16 mouse cellular contexts compared by ENCODE assay signal in the genomic region with DNA sequence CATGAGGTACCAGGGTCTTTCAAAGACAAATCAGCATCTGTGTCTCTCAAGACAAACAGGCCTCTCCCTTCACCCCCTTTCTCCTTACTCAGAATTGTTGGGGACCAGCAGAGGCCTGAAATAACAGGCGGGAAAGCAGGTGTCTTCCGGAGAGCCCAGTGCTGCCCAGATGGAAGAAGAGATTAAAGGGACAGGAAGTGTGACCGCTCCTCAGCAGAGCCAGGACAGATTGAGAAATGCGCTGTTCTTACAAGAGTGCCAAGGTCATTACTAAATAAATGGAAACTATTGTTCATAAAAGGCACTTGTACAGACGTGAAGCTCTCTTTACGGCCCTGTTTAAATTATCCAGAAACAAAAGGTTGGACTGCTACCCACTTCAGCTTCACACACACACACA.
DNase-seq lines count a peak whose midpoint lies in the region; ATAC-seq lines count a peak whose summit lies in the region.
"Had no signal": no experiment of that assay in that cellular context is flagged by ENCODE, and none has a peak within 500 bp of the region (broad histone marks: within the 10 kb centered on the region; RNA-seq: fewer than 3 reads in every experiment).

No protein-coding gene starts in this region.

- no peak for ATAC-seq in kidney, embryonic 15.5 days (replicated peaks; ENCODE audit: low FRiP score)
- ATAC-seq in intestine, embryonic 16.5 days: 0 out of 2 replicates have a peak, but pooled peaks have one; percentile 53

- 0 out of 2 replicates have a peak, but pooled peaks cover 3% of the 10 kb centered on the region for H3K4me1 ChIP-seq in kidney, embryonic 15.5 days
- peaks cover 4% of the 10 kb centered on the region for H3K4me1 ChIP-seq in intestine, embryonic 16.5 days (ENCODE audit: control insufficient read depth, insufficient read depth, low read length)
- H3K4me1 ChIP-seq: embryonic facial prominence, embryonic 10.5 days had no signal

- H3K9ac ChIP-seq in kidney, embryonic 15.5 days: no peak overlapping the region
- no peak overlapping the region for H3K9ac ChIP-seq in intestine, embryonic 16.5 days (ENCODE audit: low read depth, low read length)

- WGBS in kidney, embryonic 15.5 days: 43% methylated on average over 6 of the region's 6 CpGs
- WGBS in intestine, embryonic 16.5 days: 22% methylated on average over 6 of the region's 6 CpGs

- no peaks in the 10 kb centered on the region for H3K36me3 ChIP-seq in kidney, embryonic 15.5 days
- no peaks in the 10 kb centered on the region for H3K36me3 ChIP-seq in intestine, embryonic 16.5 days (ENCODE audit: control insufficient read depth, insufficient read depth, low read length)
- H3K36me3 ChIP-seq: embryonic facial prominence, embryonic 10.5 days; G1E had no signal

- no peak overlapping the region for H3K4me2 ChIP-seq in kidney, embryonic 15.5 days
- H3K4me2 ChIP-seq in intestine, embryonic 16.5 days (ENCODE audit: low read depth, low read length): no peak overlapping the region

- no peaks in the 10 kb centered on the region for H3K27me3 ChIP-seq in kidney, embryonic 15.5 days
- no peaks in the 10 kb centered on the region for H3K27me3 ChIP-seq in intestine, embryonic 16.5 days (replicated peaks; ENCODE audit: control insufficient read depth, insufficient read depth, low read length)

- no peak overlapping the region for H3K27ac ChIP-seq in kidney, embryonic 15.5 days
- H3K27ac ChIP-seq in intestine, embryonic 16.5 days (ENCODE audit: low read length): peak overlapping the region; percentile 64
- H3K27ac ChIP-seq: embryonic facial prominence, embryonic 10.5 days; macrophage had no signal

- H3K9me3 ChIP-seq in kidney, embryonic 15.5 days (replicated peaks): no peaks in the 10 kb centered on the region
- H3K9me3 ChIP-seq in intestine, embryonic 16.5 days (ENCODE audit: control insufficient read depth, low read length): no peaks in the 10 kb centered on the region
- H3K9me3 ChIP-seq: embryonic facial prominence, embryonic 10.5 days had no signal

- no peak overlapping the region for H3K4me3 ChIP-seq in kidney, embryonic 15.5 days (replicated peaks)
- no peak overlapping the region for H3K4me3 ChIP-seq in intestine, embryonic 16.5 days (ENCODE audit: low read length)
- H3K4me3 ChIP-seq: embryonic facial prominence, embryonic 10.5 days had no signal

- DNase-seq in cerebellum, postnatal 10 days: peak; percentile 29 to 31
- DNase-seq in cerebellum, adult 18-20 months: no peak
- DNase-seq in kidney, postnatal 14 days: peak; percentile 22
- DNase-seq in adrenal gland, postnatal 10 days: peak; percentile 35
- DNase-seq in ovary, adult 18-20 months (ENCODE audit: low spot score): no peak
- DNase-seq in left cerebral cortex, adult 18-20 months (ENCODE audit: low spot score in 2 of 2): no peak
- DNase-seq: B cell, adult 2 months; gastrocnemius, postnatal 14 days; layer of hippocampus, postnatal 36 days; retina, postnatal 1 day; thymus, postnatal 25 days had no signal

Comparison
In these comparisons a context has a peak if more than half of its experiments do, and no peak if none do; other contexts are left out.
1. DNase-seq: peak in cerebellum, postnatal 10 days (2 of 2), kidney, postnatal 14 days (single experiment) and adrenal gland, postnatal 10 days (single experiment); none in cerebellum, adult 18-20 months (0 of 2), ovary, adult 18-20 months (single experiment) and left cerebral cortex, adult 18-20 months (0 of 2).